Mouse (Mus musculus): ENCODE data around the gene R3hdm2. TPM values are rescaled to one million over a fixed set of nuclear protein-coding genes. Genes with fewer than 3 reads are reported as not detected.

Gene R3hdm2
- total RNA-seq, 2 experiments from 2014 or later: 118 to 153 TPM

DNA sequence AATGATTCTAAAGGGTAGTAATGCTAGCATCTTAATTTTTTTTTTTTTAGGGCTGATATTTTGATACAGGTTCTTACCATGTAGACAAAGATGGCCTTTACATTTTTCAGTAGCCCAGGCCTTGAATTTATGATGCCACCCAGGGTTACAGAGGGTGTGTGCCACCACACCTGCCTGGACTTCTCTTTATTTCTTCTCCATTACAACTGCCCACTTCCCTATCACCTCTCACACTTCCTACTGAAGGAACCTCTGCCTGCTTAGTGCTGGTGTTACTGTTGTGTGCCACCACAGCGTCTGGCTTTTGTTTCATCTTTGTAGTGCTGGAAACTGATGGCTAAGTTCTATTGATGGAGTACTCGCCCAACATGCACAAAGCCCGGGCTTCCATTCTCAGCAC lies 19.4 kb upstream of the R3hdm2 start:
- intact Hi-C loops (cut with DNase I): no loop called here
- TF ChIP-seq CTCF (IDR thresholded peaks at IDR 0.05): no peak
- no peak overlapping the region for H3K4me3 ChIP-seq
- DNase-seq: no peak
- no peak overlapping the region for H3K27ac ChIP-seq

GRCm38 (mm10) chr10:127367116-127367515 lies 13.0 kb upstream of the R3hdm2 start:
- intact Hi-C loops (cut with DNase I): no loop called here
- no peak for TF ChIP-seq CTCF (IDR thresholded peaks at IDR 0.05)
- no peak overlapping the region for H3K4me3 ChIP-seq
- no peak for DNase-seq
- no peak overlapping the region for H3K27ac ChIP-seq

DNA sequence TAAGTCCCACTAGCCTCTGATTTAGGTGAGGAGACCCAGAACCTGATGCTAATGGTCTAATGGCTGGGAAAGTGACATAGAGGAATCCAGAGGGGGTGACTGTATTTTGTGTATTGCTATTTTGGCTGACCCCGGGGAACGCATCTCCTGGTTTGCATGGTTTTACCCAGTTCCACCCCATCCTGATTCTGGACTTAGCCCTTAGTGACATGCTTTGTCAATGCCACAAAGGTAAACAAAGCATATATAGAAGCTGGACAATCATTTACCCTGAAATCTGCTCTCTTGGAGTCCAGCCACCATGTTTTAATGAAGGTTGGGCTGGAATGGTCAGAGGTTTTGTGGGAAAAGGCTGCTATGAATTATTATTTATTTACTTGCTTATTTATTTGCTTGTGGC lies 11.9 kb upstream of the R3hdm2 start:
- Histone ChIP-seq H3K27ac (no peak overlapping the region), H3K4me3 (no peak overlapping the region)
- DNase-seq: no peak
- no peak for TF ChIP-seq CTCF (IDR thresholded peaks at IDR 0.05)
- intact Hi-C loops (cut with DNase I): no loop called here

DNA sequence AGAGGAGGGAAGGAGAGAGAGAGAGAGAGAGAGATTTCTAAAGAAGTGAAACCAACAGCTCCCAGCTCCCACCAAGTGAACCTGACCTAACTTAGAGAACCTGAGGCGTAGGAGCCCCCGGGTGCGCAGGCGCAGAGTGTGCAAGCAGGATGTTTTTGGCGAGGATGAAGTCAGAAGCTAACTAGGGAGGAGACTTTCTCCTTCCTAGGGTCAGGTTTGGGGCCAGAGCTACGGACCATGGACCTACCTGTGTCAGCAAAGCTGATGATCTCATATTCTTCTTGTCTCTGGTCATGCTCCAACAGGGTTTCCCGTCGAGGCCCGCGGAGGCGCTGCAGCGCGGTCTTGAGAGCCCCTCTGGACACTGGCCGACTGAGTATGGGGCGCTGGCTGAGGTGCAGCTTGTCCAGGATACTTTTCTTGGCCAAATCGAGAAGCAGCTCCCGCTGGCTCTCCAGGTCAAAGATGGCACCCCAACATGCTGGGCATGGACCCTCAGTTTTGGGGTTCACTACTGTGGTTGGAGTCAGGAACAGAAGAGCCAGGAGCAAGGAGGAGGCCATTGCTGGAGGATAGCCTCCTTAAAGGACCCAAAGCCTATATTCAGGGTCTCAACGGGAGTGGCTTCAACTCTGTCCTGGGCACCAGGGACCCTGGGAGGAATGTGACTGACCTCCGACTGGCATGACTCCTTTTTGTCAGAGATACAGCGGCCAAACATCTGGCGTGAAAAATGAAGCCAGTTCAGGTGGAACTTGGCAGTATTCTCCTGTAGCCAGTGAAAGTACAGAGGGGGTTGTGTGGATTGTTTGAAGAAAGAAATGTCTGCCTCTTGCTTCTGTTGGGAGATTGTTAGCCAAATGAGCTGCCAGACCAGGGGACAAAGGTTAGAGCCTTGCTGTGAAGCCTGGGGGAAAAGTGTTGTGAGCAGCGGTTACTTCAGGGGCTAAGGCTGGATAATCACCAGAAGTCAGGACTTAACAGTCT lies 10.0 kb upstream of the R3hdm2 start, which contains the start of gene Inhbc:
Inhbc (minus strand) TSS at position 598 of the 987 bp plus-strand sequence.
- Histone ChIP-seq H3K27ac (no peak within 1 kb of the TSS), H3K4me3 (no peak within 1 kb of the TSS)
- no peak for TF ChIP-seq CTCF (IDR thresholded peaks at IDR 0.05)
- intact Hi-C loops (cut with DNase I): no loop called here
- DNase-seq: no peak

GRCm38 (mm10) chr10:127371023-127371422 lies 9.1 kb upstream of the R3hdm2 start:
- no peak for TF ChIP-seq CTCF (IDR thresholded peaks at IDR 0.05)
- no peak overlapping the region for H3K27ac ChIP-seq
- DNase-seq: no peak
- H3K4me3 ChIP-seq: no peak overlapping the region
- intact Hi-C loops (cut with DNase I): no loop called here

GRCm38 (mm10) chr10:127377700-127378099 lies 2.4 kb upstream of the R3hdm2 start:
- Histone ChIP-seq H3K4me3 (no peak overlapping the region), H3K27ac (no peak overlapping the region)
- intact Hi-C loops (cut with DNase I): no loop called here
- TF ChIP-seq CTCF (IDR thresholded peaks at IDR 0.05): no peak
- no peak for DNase-seq

DNA sequence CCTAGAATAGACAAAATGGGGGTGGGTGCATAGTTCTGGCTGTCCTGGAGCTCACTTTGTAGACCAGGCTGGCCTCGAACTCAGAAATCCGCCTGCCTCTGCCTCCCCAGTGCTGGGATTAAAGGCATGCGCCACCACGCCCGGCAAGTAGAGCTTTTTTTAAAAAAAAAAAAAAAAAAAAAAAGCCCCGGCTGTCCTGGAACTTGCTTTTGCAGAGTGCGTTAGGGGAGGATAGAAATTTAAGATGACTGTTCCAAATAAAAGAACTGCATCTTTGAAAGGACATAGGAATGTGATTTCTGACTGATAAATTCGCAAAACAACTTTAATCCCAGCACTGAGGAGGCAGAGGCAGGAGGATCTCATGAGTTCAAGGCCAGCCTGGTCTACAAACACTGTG lies 473 bp upstream of the R3hdm2 start:
- Histone ChIP-seq H3K4me3 (peak overlapping the region; percentile 93), H3K27ac (peak overlapping the region; percentile 97)
- no peak for DNase-seq
- no peak for TF ChIP-seq CTCF (IDR thresholded peaks at IDR 0.05)
- intact Hi-C loops (cut with DNase I): loop anchor here (5.0 kb wide), 1 partner anchor 48 kb away; no protein-coding TSS in a partner anchor

DNA sequence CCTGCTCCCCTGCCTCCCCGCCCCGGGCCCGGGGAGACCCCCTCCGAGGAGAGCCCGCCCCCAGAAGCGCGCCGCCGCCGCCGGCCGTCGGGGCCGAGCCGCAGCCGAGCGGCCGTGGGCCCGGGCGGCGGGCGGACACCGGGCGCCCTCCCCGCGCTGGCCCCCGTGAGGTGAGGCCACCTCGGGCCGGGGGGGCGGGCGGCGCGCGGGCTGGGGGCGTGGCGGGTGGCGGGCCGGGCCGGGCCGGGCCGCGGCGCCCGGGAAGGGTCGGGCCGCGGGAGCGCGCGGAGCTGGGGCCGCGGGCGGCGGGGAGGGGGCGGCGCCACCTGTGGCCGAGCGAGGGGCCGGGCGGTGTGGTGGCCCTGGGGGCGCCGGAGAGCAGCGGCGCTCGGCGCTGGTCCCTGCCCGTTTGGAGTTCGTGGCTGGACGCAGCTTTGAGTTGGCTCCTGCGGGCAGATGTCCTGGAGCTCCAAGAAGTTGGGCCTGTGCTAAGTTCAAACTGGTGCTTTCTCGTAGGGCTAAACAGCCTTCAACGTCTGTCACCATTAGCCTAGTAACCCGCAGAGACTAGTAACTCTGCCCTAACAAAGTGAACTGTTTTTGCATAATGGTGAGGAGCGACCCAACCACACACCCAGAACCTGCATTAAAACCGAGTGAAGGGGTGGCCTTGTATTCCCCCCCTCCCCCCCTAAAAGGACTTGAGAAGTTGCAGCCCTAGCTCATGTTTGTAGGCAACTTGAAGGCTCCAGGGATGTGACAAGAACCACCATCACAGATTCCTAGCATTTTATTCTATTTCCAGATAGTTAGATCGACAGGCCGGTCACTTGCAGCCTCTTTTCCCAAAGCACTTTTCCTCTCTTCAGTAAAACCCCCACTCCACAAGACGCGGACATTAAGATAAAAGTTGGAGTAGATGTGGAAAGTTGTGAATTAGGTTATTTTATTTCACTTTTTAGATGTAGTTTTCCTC lies 928 bp downstream of the R3hdm2 start:
- DNase-seq: peak; percentile 87
- intact Hi-C loops (cut with DNase I): loop anchor here (5.0 kb wide), 1 partner anchor 46 kb away; no protein-coding TSS in a partner anchor
- peak; percentile 40; the same call in 1 of the 2 replicates for TF ChIP-seq CTCF (IDR thresholded peaks at IDR 0.05)
- H3K27ac ChIP-seq: peak overlapping the region; percentile 97
- H3K4me3 ChIP-seq: peak overlapping the region; percentile 93

DNA sequence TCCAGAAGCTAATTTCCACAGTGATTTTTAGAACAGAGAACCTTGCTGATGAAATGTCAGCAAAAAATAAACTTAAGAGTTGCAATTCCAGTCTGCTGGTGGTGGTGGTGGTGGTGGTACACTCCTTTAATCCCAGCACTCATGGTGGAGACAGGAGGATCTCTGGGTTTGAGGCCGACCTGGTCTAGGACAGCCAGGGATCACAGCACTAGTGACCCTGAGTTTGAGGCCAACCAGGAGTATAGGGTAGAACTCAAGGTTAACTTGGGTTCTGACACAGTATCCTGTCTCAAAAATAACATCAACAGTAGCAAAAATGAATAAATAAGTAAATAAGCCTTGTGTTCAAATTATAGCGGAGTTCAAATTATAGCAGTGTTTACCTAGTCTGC lies 1.6 kb downstream of the R3hdm2 start:
- intact Hi-C loops (cut with DNase I): loop anchor here (5.0 kb wide), 1 partner anchor 46 kb away; no protein-coding TSS in a partner anchor
- TF ChIP-seq CTCF (IDR thresholded peaks at IDR 0.05): no peak

GRCm38 (mm10) chr10:127391774-127392173 lies 11.6 kb downstream of the R3hdm2 start:
- intact Hi-C loops (cut with DNase I): no loop called here
- Histone ChIP-seq H3K4me3 (no peak overlapping the region), H3K27ac (no peak overlapping the region)
- no peak for DNase-seq
- TF ChIP-seq CTCF (IDR thresholded peaks at IDR 0.05): peak; percentile 12; the same call in 1 of the 2 replicates

More for the DNA sequence above, 1.6 kb downstream of the R3hdm2 start:
- Histone ChIP-seq H3K4me3 (peak overlapping the region; percentile 93), H3K27ac (peak overlapping the region; percentile 97)
- DNase-seq: no peak

- intact Hi-C loops (cut with DNase I): no loop called here
- DNase-seq: no peak
- Histone ChIP-seq H3K27ac (no peak overlapping the region), H3K4me3 (no peak overlapping the region)
- no peak for TF ChIP-seq CTCF (IDR thresholded peaks at IDR 0.05)
These were observed 24.6 kb downstream of the R3hdm2 start for GRCm38 (mm10) chr10:127404701-127405100.

DNA sequence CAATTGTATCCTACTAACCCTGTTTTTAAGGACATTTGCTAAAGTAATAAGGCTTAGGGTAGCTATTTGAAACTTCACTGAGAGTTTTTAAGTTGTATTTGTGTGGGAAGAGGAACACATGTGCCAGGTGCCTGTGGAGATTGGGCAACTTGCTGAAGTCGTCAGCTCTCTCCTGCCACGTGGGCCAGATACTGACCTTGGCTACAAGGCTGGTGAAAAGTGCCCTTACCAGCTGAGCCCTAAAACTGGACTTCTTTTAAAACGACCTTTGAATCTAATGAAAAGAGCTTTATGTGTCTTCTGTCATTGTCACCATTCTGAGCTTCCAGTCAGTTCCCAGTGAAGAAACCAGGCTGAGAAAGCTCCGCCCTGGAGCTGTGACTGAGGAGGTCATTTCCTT lies 27.3 kb downstream of the R3hdm2 start:
- DNase-seq: peak; percentile 53
- Histone ChIP-seq H3K27ac (peak overlapping the region; percentile 73), H3K4me3 (no peak overlapping the region)
- TF ChIP-seq CTCF (IDR thresholded peaks at IDR 0.05): no peak
- intact Hi-C loops (cut with DNase I): no loop called here
